Mouse (Mus musculus) megakaryocyte, embryonic 14.5 days (primary cell): ENCODE data around the gene Adprh.

Experiments
- FLI1 ChIP-seq: IDR thresholded peaks from 2 replicates; pipeline ENCODE4 v1.6.1; 2012; ENCODE audit warnings: low read length, inconsistent platforms, mixed read lengths
- GATA1 ChIP-seq: IDR thresholded peaks from 3 replicates; pipeline ENCODE4 v1.6.1; 2012; ENCODE audit warnings: mixed read lengths, low read length, inconsistent platforms, borderline replicate concordance

DNA sequence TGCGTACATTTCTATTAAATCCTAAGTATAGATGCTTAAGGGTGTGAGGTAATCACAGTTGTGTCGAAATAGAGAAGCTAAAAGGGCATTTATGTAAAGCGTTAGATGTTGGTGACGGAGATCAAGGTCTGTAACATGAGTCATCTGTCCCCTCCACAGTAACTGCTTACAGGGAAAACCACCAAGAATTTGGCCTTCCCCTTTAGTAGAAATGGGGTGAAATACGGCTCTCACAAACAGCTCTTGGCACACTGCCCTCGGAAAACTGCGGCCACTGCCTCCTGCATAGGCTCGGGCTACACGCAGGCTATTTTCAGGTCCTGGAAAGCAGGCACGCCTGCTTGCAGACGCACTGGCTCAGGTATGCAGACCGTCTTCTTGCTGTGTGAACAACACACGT lies 56.3 kb downstream of the Adprh start:
- TF ChIP-seq GATA1 = no peak
- no peak for TF ChIP-seq FLI1
